Mouse (Mus musculus): ENCODE results near the gene Bmyc.

DNA sequence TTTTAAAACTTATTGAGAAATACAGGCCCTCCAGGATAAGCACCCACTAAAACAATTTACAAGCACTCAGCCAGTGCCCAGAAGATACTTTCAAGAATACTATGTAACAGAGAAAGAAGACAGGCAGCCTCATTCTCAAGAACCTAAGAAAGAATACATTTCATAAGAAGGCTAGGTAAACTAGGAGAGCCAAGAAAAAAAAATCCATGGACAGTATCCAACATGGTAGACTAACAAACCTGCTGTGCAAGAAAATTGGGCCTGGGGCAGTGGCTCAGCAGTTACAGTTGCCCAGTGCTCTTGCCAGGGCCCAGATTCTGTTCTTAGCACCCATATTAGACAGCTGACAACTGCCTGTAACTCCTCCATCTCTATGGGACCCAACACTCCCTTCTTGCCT, 10.7 kb downstream of the Bmyc start:
- TF ChIP-seq CTCF (IDR thresholded peaks at IDR 0.05; ENCODE audit: extremely low read depth, insufficient read depth, low read length) (no peak), POLR2A (IDR thresholded peaks at IDR 0.05; ENCODE audit: extremely low read depth, insufficient read depth, low read length) (no peak)

Measured in cortical plate, adult 2 months (tissue).